Mouse (Mus musculus) forelimb bud, embryonic 11.5 days (tissue): Measurements from ENCODE around the gene Gstp1.
"Not testable (repeated sequence)": the region's sequence is repeated elsewhere in the genome, so short reads cannot be mapped to it uniquely, and the experiment has no call there.

ENCODE experiments used
- DNase-seq: peaks from one replicate; pipeline ENCODE4 v3.0.0-alpha.2; 2012; ENCODE audit warnings: low read depth, low spot score

The Gstp1 gene

DNA sequence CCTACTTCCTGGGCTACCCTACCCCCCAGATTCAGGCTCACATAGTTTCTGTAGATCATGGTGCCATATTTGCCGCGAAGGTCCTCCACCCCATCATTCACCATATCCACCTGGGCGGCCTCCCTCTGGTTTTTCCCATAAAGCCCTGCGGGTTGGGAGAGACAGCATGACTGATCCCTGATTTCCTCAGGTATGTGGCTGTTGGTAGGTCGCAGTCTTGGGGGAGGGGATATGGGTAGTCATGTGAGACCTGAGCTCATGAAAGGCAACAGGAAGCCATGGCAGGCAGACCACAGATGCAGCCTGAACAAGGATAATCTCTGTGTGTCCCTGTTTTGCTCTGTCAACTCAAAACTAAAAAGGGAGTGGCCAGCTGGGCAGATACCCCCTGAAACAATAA, 3.2 kb upstream of the Gstp1 start:
- DNase-seq: not testable (repeated sequence)

DNA sequence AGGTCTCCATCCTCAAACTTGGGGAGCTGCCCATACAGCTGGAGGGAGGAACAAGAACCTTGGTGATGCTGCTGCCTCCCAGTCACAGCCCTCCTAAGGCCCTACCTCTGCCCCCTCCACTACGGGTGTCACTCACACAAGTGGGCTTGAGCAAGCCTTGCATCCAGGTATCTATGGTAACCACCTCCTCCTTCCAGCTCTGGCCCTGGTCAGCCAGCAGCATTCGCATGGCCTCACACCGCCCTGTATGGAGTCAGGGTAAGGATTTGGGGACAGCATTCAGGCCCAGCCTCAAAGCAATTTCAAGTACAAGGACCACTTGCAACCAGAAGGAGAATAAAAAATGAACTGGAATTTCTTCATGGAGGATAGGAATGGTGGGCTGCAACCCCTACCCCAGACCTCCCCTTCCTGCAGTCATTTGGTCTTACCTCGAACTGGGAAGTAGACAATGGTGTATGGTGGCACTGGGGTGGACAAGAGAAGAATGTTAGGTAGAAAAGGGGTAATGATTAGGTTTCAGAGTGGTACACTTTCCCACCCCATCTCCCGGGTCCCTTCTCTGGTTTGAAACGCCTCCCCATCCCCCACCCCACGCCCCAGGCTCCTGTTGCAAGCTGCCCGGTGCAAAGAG, 514 bp downstream of the Gstp1 start:
- not testable (repeated sequence) for DNase-seq

DNA sequence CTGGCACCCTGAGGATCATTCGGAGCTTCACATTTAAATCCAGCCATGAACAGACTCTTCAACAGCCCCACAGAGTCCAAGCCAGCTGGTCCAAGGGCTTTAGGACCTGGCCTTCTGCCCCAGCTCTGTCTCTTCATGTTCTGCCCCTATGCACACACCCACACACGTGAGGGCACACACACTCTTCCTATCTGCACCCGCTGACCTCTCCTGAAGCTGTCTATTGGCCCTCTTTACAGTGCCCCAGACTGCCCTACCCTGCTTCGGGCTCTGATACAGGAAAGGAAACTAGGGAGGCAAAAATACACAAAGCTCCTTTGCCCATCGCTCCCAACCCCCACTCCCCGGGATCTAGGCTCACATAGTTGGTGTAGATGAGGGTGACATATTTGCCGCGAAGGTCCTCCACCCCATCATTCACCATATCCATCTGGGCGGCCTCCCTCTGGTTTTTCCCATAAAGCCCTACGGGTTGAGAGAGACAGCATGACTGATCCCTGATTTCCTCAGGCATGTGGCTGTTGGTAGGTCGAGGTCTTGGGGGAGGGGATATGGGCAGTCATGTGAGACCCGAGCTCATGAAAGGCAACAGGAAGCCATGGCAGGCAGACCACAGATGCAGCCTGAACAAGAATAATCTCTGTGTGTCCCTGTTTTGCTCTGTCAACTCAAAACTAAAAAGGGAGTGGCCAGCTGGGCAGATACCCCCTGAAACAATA, 1.3 kb downstream of the Gstp1 start:
- no peak for DNase-seq

DNA sequence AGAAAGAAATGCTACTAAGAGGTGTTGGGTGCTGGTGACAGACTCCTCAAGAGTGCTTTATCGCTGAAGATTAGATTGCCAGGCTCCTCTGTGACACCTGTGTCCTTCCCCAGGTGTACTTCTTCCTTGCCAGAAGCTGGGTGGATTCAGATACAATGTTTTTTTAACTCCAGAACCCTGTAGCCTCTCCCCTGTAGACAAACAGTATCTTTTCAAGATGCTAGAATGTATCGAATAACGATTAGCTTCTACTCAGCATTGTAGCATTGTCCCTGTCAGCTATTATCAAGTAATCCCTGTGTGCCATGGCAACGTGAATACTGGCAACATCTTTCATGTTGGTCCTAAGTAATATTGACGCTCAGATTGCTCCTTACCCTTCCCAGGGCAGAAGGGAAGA, 4.0 kb downstream of the Gstp1 start:
- DNase-seq: no peak

DNA sequence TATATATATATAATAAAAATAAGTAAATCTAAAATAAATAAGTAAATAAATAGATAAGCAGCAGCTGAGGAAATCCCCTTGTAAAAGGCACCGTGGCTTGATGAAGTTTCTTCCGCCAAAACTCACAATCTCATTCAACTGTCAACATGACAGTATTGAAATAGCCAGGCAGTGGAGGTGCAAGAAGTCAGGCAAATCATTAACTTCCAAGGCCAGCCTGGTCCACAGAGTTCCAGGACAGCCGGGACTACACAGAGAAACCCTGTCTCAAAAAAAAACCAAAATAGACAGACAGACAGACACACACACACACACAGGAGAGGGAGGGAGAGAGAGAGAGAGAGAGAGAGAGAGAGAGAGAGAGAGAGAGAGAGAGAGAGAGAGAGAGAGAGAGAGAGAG, 4.5 kb downstream of the Gstp1 start:
- DNase-seq: no peak

DNA sequence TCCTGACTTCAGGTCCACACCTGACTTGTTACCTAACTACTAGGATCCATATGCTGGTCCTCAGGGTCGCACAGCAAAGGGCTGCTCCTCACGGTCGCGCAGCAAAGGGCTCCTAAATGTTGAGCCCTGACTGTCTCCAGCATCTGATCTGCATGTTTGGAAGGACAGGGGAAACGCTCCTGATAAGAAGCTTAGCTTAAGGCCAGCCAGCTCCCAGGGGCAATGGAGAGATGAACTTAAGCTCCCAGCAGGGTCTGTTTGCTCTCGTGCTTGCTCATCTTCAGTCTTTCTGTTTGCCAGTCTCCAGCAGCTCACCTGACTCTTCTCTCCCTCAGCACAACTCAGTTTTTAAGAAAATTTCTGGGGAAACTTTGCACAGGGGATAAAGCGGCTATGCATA, 5.1 kb downstream of the Gstp1 start:
- no peak for DNase-seq

DNA sequence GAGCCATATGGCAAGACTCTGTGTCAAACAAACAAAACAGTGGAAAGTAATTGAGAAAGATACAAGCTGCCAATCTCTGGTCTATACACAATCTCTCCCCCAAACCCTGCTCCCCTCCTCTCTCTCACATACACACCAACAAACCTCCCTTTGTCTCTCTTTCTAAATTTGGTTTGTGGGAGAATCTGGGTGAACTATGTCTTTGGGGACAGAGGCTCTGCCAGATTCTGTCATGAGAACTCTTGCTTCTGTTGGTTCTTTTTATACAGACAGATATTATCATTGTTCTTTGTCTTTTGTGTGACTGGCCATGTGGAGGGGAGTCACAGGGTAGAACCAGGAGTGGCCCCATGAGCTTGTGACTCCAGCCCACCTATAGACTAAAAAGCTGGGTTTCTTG, 10.2 kb downstream of the Gstp1 start:
- DNase-seq: no peak

DNA sequence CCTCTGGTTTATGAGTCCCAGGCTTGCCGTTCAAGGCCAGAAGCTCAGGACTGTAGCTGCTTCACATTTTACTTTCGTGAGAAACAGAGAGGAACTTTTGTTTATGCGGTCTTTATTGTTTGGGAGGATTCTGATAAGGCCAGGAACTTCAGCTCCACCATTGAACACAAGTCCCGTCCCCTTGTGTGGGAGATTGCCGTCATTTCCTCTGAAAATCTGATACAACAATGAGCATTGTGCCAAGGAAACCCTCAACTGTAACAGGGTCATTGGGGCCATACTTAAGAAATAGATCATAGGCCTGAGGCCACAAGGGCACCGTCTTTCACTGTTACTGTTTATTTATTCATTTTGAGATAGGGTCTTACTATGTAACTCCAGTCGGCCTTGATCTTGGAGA, 14.6 kb downstream of the Gstp1 start:
- DNase-seq: no peak

DNA sequence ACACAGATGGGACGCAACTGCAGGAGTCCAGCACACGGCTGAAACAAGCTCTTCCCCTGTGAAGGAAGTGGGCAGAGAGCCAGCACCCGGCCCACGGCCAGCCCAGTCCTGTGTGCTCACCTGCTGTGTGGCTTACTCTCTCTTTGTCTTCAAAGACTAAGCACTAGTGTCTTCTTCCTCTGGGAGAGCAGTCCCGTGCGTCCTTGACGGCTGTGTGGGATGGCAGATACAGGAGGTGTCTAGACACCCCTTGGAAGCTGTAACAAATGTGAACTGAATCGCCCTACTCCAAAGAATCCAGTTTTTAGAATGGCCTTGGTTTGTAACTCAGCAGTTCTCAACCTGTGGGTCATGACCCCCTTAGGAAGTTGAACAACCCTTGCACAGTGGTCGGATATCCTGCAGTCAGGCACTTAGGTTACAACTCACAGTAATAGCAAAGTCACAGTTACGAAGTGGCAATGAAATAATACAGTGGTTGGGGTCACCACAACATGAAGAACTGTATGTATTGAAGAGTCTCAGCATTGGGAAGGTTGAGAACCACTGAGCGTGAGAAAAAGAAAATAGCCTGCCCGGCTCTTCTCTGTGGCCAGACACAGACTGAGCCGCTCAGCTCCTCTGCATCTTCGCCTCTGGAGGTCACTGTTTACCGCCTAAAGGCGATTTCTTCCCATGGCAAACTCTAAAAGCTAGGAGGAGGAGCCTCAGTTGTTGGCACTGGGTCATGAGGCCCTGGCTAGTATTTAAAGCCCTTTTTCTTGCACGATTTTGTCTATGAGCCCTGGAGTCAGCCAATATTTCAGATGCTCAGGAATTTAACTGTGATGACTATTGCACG, 18.8 kb downstream of the Gstp1 start:
- DNase-seq: peak; percentile 76

DNA sequence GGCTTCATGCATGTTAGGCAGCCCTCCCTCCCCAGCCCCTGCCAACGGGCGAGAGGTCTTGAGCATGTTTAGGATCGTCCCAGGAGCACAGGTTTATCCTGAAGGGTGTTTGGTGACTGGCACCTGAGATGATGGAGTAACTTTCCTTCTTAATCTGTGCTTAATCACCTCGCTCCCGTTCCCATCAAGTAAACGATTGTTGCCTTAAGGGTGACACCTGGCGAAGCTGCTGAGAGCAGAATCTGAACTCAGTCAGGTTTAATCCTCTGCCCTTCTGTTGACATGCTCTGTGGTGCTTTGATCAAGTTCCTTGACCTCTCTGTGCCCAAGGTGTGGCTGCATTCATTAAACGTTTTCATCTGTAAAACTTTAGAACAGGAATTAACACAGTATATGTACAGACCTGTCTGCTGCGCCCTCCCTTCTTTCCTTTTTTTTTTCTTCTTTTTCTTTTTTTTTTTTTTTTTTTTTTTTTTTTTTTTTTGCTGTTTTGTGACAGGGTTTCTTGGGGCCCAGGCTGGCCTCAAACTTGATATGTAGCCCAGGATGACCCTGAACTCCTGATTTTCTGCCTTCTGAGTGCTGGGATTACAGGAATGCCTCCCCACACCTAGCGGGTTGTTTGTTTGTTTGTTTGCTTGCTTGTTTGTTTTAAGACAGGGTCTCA, 19.7 kb downstream of the Gstp1 start:
- DNase-seq: no peak

DNA sequence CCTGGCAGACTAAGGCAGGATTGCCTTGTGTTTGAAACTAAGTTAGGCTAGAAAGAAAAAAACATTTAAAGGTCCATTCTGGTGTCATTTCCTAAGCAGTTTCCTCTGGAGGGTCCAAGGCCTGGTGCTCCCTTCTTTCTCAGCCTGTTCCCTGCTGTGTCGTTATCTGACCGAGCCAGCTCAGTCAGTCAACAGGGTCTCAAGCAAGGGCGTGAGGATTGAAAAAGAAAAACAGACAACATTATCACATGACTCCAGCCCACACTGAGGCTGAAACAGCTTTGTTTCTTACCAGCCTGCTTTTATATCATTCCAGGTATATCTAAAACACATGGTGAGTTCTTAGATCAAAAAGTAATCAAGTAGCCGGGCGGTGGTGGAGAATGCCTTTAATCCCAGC, 22.1 kb downstream of the Gstp1 start:
- no peak for DNase-seq

DNA sequence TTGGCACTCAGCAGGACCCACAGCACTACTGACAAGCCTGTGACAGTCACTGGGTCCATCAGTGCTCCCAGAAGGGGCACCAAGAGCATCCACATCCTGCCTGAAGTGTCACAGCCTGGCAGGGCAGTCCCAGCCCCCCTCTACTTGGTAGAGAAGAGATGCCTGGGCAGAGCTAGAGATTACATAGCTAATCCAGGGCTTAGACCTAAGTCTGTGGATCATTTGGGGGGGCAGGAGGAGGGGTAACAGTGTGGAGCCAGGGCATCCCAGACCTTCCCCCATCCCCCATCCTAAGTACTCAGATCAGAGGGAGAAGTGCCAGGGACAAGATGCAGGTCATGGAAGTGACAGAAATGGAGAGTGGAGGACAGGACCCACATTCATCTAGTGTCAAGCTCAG, 23.0 kb downstream of the Gstp1 start:
- DNase-seq: no peak

DNA sequence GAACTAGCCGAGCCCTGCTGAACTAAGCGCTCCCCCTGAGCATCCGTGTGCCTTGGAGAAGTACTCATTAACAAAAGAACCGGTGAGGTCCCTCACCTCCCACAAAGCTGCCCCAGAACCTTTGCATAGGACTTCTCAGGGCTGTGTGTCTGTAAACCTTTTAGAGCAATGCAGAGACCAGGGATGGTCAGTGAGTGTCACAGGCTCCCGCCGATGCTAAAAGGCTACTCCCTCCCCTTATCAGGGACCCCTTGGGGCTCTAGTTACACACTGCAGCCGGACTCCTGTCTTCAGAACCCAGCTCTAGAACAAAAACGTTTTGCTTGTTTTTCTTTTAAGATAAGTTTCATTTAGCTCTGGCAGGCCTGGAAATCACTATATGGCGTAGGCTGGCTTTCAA, 24.7 kb downstream of the Gstp1 start:
- DNase-seq: no peak

DNA sequence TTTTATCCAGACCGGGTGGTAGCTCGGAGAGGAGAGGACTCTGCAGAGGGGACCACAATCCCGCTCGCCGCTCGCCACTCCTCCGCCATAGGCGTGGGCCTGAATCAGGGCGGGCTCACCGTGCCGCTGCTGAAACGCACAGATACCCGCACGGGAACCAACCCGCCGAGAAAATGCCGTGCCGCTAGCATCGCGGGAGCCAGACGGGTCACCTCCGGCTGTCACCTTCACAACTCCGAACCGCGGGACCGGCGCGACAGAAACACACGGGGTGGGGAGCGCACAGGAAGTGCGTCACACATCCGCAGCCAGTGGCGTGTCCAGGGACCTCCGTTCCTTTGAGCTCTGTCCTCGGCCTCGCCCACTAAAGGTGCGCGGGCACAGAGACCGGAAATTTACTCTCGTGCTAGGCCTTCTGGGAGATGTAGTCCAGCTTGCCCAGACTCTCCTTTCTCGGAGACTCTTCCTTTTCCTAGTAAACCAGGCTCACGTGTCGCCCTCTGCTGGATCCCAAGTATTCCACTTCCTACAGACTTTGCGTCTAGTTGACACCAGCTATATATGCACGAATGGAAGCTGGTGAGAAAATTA, 25.3 kb downstream of the Gstp1 start, which contains the start of gene Ndufv1:
Ndufv1 (minus strand) TSS at position 375 of the 591 bp plus-strand sequence.
- peak; percentile 99 for DNase-seq

DNA sequence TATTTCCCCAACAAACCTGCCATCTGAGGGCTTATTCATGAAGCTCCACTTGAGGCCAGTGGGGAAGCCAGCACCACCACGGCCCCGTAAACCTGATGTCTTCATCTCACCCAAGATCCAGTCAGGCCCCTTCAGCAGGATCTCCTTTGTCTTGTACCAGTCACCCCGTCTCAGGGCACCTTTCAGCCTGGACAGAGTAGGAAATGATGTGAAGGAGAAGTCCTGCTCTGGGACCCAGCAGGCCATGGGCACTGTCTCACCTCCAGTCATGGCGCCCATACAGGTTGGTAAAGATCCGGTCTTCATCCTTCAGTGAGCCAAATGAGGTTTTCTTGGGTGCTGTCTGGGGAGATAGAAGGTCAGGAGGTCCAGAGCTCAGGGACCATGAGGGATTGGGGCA, 26.7 kb downstream of the Gstp1 start:
- no peak for DNase-seq

DNA sequence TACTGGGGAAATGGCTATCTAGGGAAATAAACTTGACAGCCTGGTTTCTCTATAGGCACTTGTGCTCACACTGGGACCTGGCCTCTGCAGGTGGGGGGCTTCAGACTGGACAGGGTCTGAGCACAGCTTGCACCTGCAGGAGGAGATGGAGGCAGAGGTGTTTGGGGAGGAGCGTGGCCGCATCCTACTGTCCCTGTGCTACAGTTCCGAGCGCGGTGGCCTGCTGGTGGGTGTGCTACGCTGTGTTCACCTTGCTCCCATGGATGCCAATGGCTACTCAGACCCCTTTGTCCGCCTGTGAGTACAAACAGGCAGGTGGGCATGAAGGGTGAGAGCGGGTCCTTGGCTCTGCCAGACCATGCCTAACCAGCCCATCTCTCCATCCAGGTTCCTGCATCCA, 31.8 kb downstream of the Gstp1 start:
- no peak for DNase-seq

DNA sequence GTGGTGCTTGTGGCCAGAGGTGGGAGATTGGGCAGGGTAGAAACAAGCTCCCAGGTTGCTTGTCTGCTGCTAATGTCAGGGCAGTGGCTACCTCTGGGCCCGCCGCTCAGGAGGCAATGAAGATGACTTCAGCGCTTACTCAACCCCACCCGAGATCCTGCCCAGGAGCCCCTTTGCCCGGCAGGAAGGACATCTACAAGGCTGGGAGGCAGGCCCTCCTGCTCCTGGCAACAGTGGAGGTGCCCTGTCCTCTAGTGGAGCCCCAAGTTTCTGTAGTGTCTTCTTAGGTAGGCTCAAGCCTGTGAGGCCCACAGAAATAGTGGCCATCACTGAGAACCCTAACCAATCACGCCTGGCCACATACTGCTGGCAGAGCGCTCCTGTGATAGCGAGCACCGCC, 32.7 kb downstream of the Gstp1 start:
- DNase-seq: no peak

DNA sequence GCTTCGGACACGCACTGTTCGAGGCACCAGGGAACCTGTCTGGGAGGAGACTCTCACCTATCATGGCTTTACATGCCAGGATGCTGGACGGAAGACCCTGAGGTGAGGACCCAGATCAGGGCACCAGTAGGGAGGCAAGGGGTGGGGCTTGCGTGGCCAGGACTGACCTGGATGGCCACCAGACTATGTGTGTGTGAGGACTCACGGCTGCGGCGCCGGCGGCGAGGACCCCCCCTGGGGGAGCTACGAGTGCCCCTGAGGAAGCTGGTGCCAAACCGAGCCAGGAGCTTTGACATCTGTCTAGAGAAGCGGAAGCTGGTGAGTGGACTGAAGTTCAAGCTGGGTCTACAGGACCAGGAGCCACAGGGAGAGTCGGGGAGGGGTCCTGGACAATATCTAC, 33.5 kb downstream of the Gstp1 start:
- no peak for DNase-seq

DNA sequence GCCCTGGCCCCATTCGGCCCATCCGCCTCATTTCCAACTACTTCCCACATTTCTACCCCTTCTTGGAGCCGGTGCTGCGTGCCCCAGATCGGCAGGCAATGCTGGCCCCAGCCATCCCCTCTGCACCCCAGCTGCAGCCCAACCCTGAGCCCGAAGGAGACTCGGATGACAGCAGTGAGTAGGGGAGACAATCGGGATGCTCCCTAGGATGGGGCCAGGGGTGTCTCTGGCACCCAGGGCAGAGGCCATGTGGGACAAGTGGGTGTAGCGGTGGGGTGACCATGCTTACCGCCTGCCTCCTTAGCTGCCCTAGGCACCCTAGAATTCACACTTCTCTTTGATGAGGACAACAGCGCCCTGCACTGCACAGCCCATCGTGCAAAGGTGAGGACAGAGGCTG, 34.1 kb downstream of the Gstp1 start:
- DNase-seq: no peak

DNA sequence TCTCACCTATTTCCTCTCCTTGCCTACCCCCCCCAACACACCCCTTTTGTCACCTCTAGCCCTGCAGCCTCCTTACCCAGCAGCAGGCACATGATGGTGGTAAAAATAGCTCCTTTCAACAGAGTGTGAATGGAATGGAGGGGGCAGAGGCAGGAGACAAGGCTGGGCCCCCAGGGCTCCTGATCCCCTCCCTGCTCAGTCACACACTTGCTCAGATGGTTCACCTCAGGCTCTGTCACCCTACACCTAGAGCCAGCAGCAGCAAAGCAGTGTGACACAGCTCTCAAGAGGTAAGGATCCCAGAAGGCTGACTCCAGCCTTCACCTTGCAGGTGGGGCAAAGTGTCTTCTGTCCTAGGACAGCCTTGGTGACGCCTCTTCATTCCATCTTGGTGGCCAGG, 34.7 kb downstream of the Gstp1 start, which contains the start of gene Doc2g:
Doc2g (plus strand) TSS at position 202 of the 400 bp plus-strand sequence.
- DNase-seq: no peak

DNA sequence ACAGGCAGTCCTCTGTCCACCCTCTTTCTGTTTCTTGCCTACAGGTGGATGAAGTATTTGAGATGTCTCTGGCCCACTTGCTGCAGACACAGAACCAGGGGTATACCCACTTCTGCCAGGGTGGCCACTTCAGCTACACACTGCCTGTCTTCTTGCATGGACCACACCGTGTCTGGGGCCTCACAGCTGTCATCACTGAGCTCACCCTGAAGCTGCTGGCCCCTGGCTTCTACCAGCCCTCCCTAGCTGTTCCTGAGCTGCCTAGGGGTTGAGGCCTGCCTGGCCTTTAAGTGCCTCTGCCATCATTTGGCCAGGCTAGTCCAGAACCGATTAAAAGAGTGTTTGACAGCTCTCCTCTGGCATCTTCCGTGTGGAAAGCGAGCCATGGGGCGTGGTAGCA, 36.0 kb downstream of the Gstp1 start:
- no peak for DNase-seq
